Mouse (Mus musculus) spleen, adult 2 months (tissue): ENCODE measurements around the gene Zfp597.

Experiments used
- CTCF ChIP-seq: fragments of 200-500 bp; IDR thresholded peaks from 2 replicates; pipeline ENCODE4 v1.5.1; 2011; ENCODE audit warnings: mild to moderate bottlenecking, inconsistent platforms; ENCODE audit not compliant: insufficient read depth, insufficient read length, insufficient replicate concordance; ENCODE audit errors: extremely low read depth
- POLR2A ChIP-seq: fragments of 200-500 bp; IDR thresholded peaks from 2 replicates; pipeline ENCODE4 v1.6.1; 2011; ENCODE audit warnings: low read depth, low read length, inconsistent platforms

DNA sequence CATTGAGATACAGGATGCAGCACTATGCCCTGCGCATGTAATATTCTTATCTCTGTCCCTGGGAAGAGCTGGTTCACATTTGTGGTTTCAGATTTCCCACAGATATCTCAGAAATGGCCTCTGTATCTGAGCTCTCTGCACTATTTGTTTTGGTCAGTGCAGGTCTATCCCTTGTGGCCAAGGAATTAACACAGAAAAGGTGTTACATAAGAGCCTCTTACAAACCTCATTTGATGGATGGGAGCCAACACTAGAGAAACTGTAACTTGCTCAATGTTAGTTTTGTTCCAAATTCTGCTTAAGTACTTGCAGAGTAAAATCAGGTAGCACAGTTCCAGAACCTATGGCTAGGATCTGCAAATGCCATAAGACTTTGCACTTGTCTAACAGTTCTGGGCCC, 49.7 kb upstream of the Zfp597 start:
- TF ChIP-seq CTCF: no peak
- TF ChIP-seq POLR2A: no peak
